In the genomic region with DNA sequence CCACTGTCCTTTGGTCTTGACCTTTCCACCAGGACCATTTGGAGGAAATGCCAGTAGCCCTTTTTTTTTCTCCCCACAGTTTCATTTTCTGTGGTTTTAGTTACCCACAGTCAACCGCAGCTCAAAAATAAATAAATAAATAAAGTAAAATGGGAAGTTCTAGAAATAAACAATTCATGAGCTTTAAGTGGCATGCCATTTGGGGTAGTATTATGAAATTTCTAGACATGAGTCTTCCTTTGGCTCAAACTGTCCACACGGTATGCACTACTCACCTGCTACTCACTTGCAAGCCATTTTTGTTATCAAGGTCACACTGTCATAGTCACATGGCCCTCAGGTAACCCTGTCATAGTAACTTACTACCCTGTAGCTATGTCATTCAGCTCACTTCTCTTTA, we compare ENCODE assay signal across 12 mouse cellular contexts.
"Had no signal": no experiment of that assay in that cellular context is flagged by ENCODE, and none has a peak within 500 bp of the region (broad histone marks: within the 10 kb centered on the region; RNA-seq: fewer than 3 reads in every experiment).

No protein-coding gene starts in this region.

- DNase-seq: kidney, adult 11 months; kidney, postnatal 25 days; layer of hippocampus, adult 9-11 months; layer of hippocampus, postnatal 36 days; liver; lung, adult 18-20 months; right cerebral cortex, adult 18-20 months; thymus, adult 2 months; thymus, postnatal 36 days had no signal

- ATAC-seq: midbrain, embryonic 16.5 days had no signal

- H3K4me3 ChIP-seq: limb, embryonic 12.5 days had no signal

- H3K27ac ChIP-seq: limb, embryonic 12.5 days; liver, embryonic 14.5 days had no signal
